ENCODE assay signal across 19 mouse cellular contexts in the genomic region with DNA sequence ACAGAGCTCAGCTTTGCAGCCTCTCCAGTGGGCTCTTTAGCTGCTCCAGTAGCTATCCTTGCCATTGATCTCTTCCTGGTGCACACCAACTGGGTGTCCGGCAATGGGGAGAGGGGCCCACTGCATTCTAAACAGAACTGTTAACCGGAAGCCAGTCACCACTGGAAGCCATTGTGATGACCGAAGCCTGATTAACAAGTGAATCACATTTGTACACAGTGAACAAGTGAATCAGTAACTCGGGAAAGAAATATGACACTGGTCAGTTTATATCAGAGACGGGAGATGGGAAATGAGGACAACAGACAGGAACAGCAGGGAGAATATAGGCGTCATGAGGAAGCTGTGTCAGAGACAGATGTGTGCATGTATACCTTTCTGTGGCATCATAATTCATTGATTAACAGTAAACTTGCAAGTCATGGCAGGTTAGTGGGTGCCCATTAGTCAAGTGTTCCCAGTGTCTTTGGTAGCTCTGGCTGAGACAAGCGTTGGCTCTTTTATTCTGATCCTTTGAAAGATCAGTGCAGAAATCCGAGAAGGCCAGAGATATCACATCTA. TPM values are rescaled to one million over a fixed set of nuclear protein-coding genes. Genes with fewer than 3 reads are reported as not detected.
DNase-seq lines count a peak whose midpoint lies in the region; ATAC-seq and TF ChIP-seq lines count a peak whose summit lies in the region.
"Had no signal": no experiment of that assay in that cellular context is flagged by ENCODE, and none has a peak within 500 bp of the region (broad histone marks: within the 10 kb centered on the region; RNA-seq: fewer than 3 reads in every experiment).

No protein-coding gene starts in this region.

- H3K9ac ChIP-seq in liver, embryonic 12.5 days: no peak overlapping the region
- no peak overlapping the region for H3K9ac ChIP-seq in liver, embryonic 11.5 days (ENCODE audit: low read depth, low read length)
- peak overlapping the region; percentile 5; the same call in 1 of the 2 replicates for H3K9ac ChIP-seq in liver, embryonic 14.5 days (replicated peaks)
- H3K9ac ChIP-seq: embryonic facial prominence, embryonic 13.5 days; heart, embryonic 13.5 days; hindbrain, embryonic 13.5 days; limb, embryonic 13.5 days; lung, embryonic 15.5 days had no signal

- 74% methylated on average over 8 of the region's 8 CpGs for WGBS in liver, embryonic 12.5 days (ENCODE audit: insufficient replicate concordance)
- WGBS in liver, embryonic 11.5 days: 81% methylated on average over 8 of the region's 8 CpGs
- 73% methylated on average over 8 of the region's 8 CpGs for WGBS in liver, embryonic 14.5 days (ENCODE audit: insufficient replicate concordance)
- 69% methylated on average over 8 of the region's 8 CpGs for WGBS in kidney, adult 2 months

- no peak overlapping the region for H3K4me3 ChIP-seq in liver, embryonic 12.5 days
- no peak overlapping the region for H3K4me3 ChIP-seq in liver, embryonic 11.5 days (ENCODE audit: low read depth, low read length)
- no peak overlapping the region for H3K4me3 ChIP-seq in liver, embryonic 14.5 days (ENCODE audit: insufficient read depth in 1 of 2, low read depth in 2 of 2, low read length in 2 of 2)
- no peak overlapping the region for H3K4me3 ChIP-seq in kidney, adult 2 months (ENCODE audit: insufficient read depth, low read depth, low read length)
- H3K4me3 ChIP-seq: embryonic facial prominence, embryonic 13.5 days; gastrocnemius, adult 2 months; heart, embryonic 13.5 days; hindbrain, embryonic 13.5 days; limb, embryonic 13.5 days; lung, embryonic 15.5 days had no signal

- H3K4me2 ChIP-seq in liver, embryonic 12.5 days: no peak overlapping the region
- H3K4me2 ChIP-seq in liver, embryonic 11.5 days: no peak overlapping the region
- peak overlapping the region; percentile 44; the same call in 1 of the 2 replicates for H3K4me2 ChIP-seq in liver, embryonic 14.5 days (ENCODE audit: low read depth)
- H3K4me2 ChIP-seq: embryonic facial prominence, embryonic 13.5 days; heart, embryonic 13.5 days; hindbrain, embryonic 13.5 days; limb, embryonic 13.5 days; lung, embryonic 15.5 days; midbrain, embryonic 11.5 days had no signal

- CTCF ChIA-PET in Patski (lab: Charles Lee): interaction anchor here (1.4 to 1.9 kb wide), 4 partner anchors 8 to 38 kb away, joined by 3 to 7 read pairs (median 4); no protein-coding TSS in a partner anchor

- no peak for TF ChIP-seq EP300 in liver, embryonic 14.5 days (IDR thresholded peaks at IDR 0.05; ENCODE audit: low read depth)

- H3K27ac ChIP-seq in liver, embryonic 12.5 days: peak overlapping the region; percentile 86
- H3K27ac ChIP-seq in liver, embryonic 11.5 days (ENCODE audit: low read depth, low read length): no peak overlapping the region
- peak overlapping the region; percentile 90 for H3K27ac ChIP-seq in liver, embryonic 14.5 days
- no peak overlapping the region for H3K27ac ChIP-seq in kidney, adult 2 months (ENCODE audit: insufficient read depth, low read depth, low read length)
- H3K27ac ChIP-seq: embryonic facial prominence, embryonic 13.5 days; gastrocnemius, adult 2 months; heart, embryonic 13.5 days; hindbrain, embryonic 13.5 days; limb, embryonic 13.5 days; lung, embryonic 15.5 days had no signal

- in situ Hi-C loops in Patski (cut with MboI; ENCODE audit: low pct_unique_long_range_greater_than_20kb): no loop called here

- no peaks in the 10 kb centered on the region for H3K9me3 ChIP-seq in liver, embryonic 12.5 days (replicated peaks)
- H3K9me3 ChIP-seq in liver, embryonic 11.5 days (ENCODE audit: control insufficient read depth, low read length): no peaks in the 10 kb centered on the region
- no peaks in the 10 kb centered on the region for H3K9me3 ChIP-seq in liver, embryonic 14.5 days (ENCODE audit: control insufficient read depth, low read length)
- H3K9me3 ChIP-seq: embryonic facial prominence, embryonic 13.5 days; heart, embryonic 13.5 days; hindbrain, embryonic 13.5 days; limb, embryonic 13.5 days; lung, embryonic 15.5 days had no signal

- POLR2A ChIA-PET in Patski (lab: Charles Lee): interaction anchor here (0.7 kb wide), 1 partner anchor 1338 kb away, joined by 3 read pairs; no protein-coding TSS in a partner anchor

- H3K27me3 ChIP-seq in liver, embryonic 12.5 days (replicated peaks): no peaks in the 10 kb centered on the region
- no peaks in the 10 kb centered on the region for H3K27me3 ChIP-seq in liver, embryonic 11.5 days (replicated peaks; ENCODE audit: control insufficient read depth, insufficient read depth, low read length)
- no peaks in the 10 kb centered on the region for H3K27me3 ChIP-seq in Patski
- H3K27me3 ChIP-seq in liver, embryonic 14.5 days (ENCODE audit: control insufficient read depth, insufficient read depth, low read length): no peaks in the 10 kb centered on the region
- no peaks in the 10 kb centered on the region for H3K27me3 ChIP-seq in kidney, adult 2 months (replicated peaks; ENCODE audit: control insufficient read depth, insufficient read depth, low read length)
- H3K27me3 ChIP-seq: embryonic facial prominence, embryonic 13.5 days; heart, embryonic 13.5 days; limb, embryonic 13.5 days; lung, embryonic 15.5 days had no signal

- TF ChIP-seq POLR2A in kidney, adult 2 months (IDR thresholded peaks at IDR 0.05; ENCODE audit: low read depth, low read length): no peak

- H3K4me1 ChIP-seq in liver, embryonic 12.5 days: peaks cover 39% of the 10 kb centered on the region
- H3K4me1 ChIP-seq in liver, embryonic 11.5 days (replicated peaks; ENCODE audit: control insufficient read depth, insufficient read depth, low read length): peaks cover 5% of the 10 kb centered on the region; the same call in 1 of the 2 replicates
- peaks cover 24 to 37% of the 10 kb centered on the region in 2 experiments for H3K4me1 ChIP-seq in liver, embryonic 14.5 days (replicated peaks; ENCODE audit: control insufficient read depth in 2 of 2, insufficient read depth in 2 of 2, low read length in 1 of 2)
- peaks cover 6% of the 10 kb centered on the region; the same call in 1 of the 2 replicates for H3K4me1 ChIP-seq in kidney, adult 2 months (ENCODE audit: control insufficient read depth, insufficient read depth, low read length)
- H3K4me1 ChIP-seq: embryonic facial prominence, embryonic 13.5 days; heart, embryonic 13.5 days; hindbrain, embryonic 13.5 days; limb, embryonic 13.5 days; lung, embryonic 15.5 days had no signal

- TF ChIP-seq CTCF in Patski (IDR thresholded peaks at IDR 0.05): no peak
- TF ChIP-seq CTCF in liver, embryonic 14.5 days (IDR thresholded peaks at IDR 0.05; ENCODE audit: low read depth): no peak
- no peak for TF ChIP-seq CTCF in kidney, adult 2 months (conservative IDR thresholded peaks at IDR 0.05; ENCODE audit: insufficient read depth, insufficient read length, low read depth, low read length)

- no peak for DNase-seq in liver, embryonic 11.5 days (ENCODE audit: low spot score)
- no peak for DNase-seq in Patski (ENCODE audit: low read depth, low spot score)
- no peak for DNase-seq in liver, embryonic 14.5 days (ENCODE audit: low read depth in 3 of 3, low spot score in 3 of 3)
- DNase-seq in adrenal gland, adult (ENCODE audit: inconsistent age in 2 of 2, low spot score in 1 of 2): no peak
- DNase-seq in kidney, adult 2 months: no peak
- no peak for DNase-seq in left cerebral cortex, adult 8-10 months (ENCODE audit: low spot score in 2 of 2)
- DNase-seq: adrenal gland, adult 8-10 months; B cell, adult 2 months; cerebellum, adult 11 months; cerebellum, postnatal 10 days; gastrocnemius, adult 2 months; lung, postnatal 4 days had no signal

- peak; percentile 37; the same call in 1 of the 2 replicates for ATAC-seq in liver, embryonic 12.5 days
- ATAC-seq in liver, embryonic 11.5 days (replicated peaks; ENCODE audit: low FRiP score): no peak
- peak; percentile 62 for ATAC-seq in Patski
- ATAC-seq in liver, embryonic 14.5 days (ENCODE audit: insufficient read depth): peak; percentile 48; the same call in 1 of the 2 replicates

- no peaks in the 10 kb centered on the region for H3K36me3 ChIP-seq in liver, embryonic 12.5 days
- H3K36me3 ChIP-seq in liver, embryonic 11.5 days (ENCODE audit: control insufficient read depth, insufficient read depth, low read length): no peaks in the 10 kb centered on the region
- H3K36me3 ChIP-seq in liver, embryonic 14.5 days (replicated peaks; ENCODE audit: control insufficient read depth, insufficient read depth, low read depth): no peaks in the 10 kb centered on the region
- no peaks in the 10 kb centered on the region for H3K36me3 ChIP-seq in kidney, adult 2 months (ENCODE audit: control insufficient read depth, insufficient read depth, low read length)
- H3K36me3 ChIP-seq: embryonic facial prominence, embryonic 13.5 days; heart, embryonic 13.5 days; hindbrain, embryonic 13.5 days; limb, embryonic 13.5 days; lung, embryonic 15.5 days had no signal

RNA-seq across cellular contexts. Expression of a gene that starts 36.4 kb away (rescaled TPM):
- polyA plus RNA-seq in liver, embryonic 12.5 days (2016; fragmentation: Nextera tagmentation; extraction: Ambion mirVana): 0.17 and 0.30 TPM in 2 replicates
- polyA plus RNA-seq in liver, embryonic 11.5 days (2014; fragmentation: Nextera tagmentation; extraction: Ambion mirVana): 0.30 and 0.47 TPM in 2 replicates
- polyA plus RNA-seq in Patski (2021): not detected
- 0.05 and 0.06 TPM in 2 replicates for polyA plus RNA-seq in liver, embryonic 14.5 days (2012; rRNA removed)
- 0.45 and 0.51 TPM in 2 replicates for polyA plus RNA-seq in liver, embryonic 14.5 days (2014; fragmentation: Nextera tagmentation; extraction: Ambion mirVana)
- polyA plus RNA-seq in kidney, adult 2 months (2012; rRNA removed): 230 and 232 TPM in 2 replicates
- 10 to 100 TPM; 21.3 to 33.1 (median 30.4) TPM for total RNA-seq in left cerebral cortex, adult 8-10 months (2022)
- total RNA-seq: gastrocnemius, adult 2 months had no signal

RNA-seq across cellular contexts. Expression of a gene that starts 45.3 kb away (rescaled TPM):
- 3.0 and 3.4 TPM in 2 replicates for polyA plus RNA-seq in liver, embryonic 12.5 days (2016; fragmentation: Nextera tagmentation; extraction: Ambion mirVana)
- polyA plus RNA-seq in liver, embryonic 11.5 days (2014; fragmentation: Nextera tagmentation; extraction: Ambion mirVana): 4.5 and 5.8 TPM in 2 replicates
- polyA plus RNA-seq in Patski (2021): 52.8 TPM
- polyA plus RNA-seq in liver, embryonic 14.5 days (2012; rRNA removed): 1.0 and 1.4 TPM in 2 replicates
- 1.9 and 2.3 TPM in 2 replicates for polyA plus RNA-seq in liver, embryonic 14.5 days (2014; fragmentation: Nextera tagmentation; extraction: Ambion mirVana)
- polyA plus RNA-seq in kidney, adult 2 months (2012; rRNA removed): 30.8 and 31.3 TPM in 2 replicates
- total RNA-seq in left cerebral cortex, adult 8-10 months (2022): 10 to 100 TPM in 3 of 4 experiments, 1 to 10 TPM in 1; 9.7 to 10.8 (median 10.5) TPM

Comparison
In these comparisons a context has a peak if more than half of its experiments do, and no peak if none do; other contexts are left out.
1. H3K27ac ChIP-seq: peak in liver, embryonic 12.5 days (single experiment) and liver, embryonic 14.5 days (single experiment); none in liver, embryonic 11.5 days (single experiment) and kidney, adult 2 months (single experiment).
2. RNA of a gene that starts 36.4 kb away (polyA plus RNA-seq): 230 to 232 TPM in kidney, adult 2 months; 0.05 to 0.51 TPM in liver, embryonic 14.5 days, 0.30 to 0.47 TPM in liver, embryonic 11.5 days, 0.17 to 0.30 TPM in liver, embryonic 12.5 days and not detected in Patski (single experiment); every median in the first group is over 100 times any median in the second.